Mouse (Mus musculus): ENCODE data around the gene Vmn2r55. TPM values are rescaled to one million over a fixed set of nuclear protein-coding genes. Genes with fewer than 3 reads are reported as not detected.
"Not testable (repeated sequence)": the region's sequence is repeated elsewhere in the genome, so short reads cannot be mapped to it uniquely, and the experiment has no call there.

Vmn2r55 gene
- total RNA-seq (2014; rRNA removed) (not detected in 2 replicates), polyA plus RNA-seq (2015; fragmentation: Nextera tagmentation; extraction: Ambion mirVana) (0.09 TPM in 1 of 2 replicates, not detected in the other)

GRCm38 (mm10) chr7:12684903-12685302 lies at the start of gene Vmn2r55:
Gene Vmn2r55, minus strand, starts transcription at chr7:12685003.
- H3K27me3 ChIP-seq (ENCODE audit: insufficient read depth, low read length); H3K4me1 ChIP-seq (ENCODE audit: insufficient read depth, low read length); H3K4me3 ChIP-seq (ENCODE audit: low read depth, low read length); H3K36me3 ChIP-seq (ENCODE audit: insufficient read depth, low read length); H3K4me2 ChIP-seq (ENCODE audit: low read depth, low read length, poor library complexity, severe bottlenecking); ATAC-seq (ENCODE audit: low FRiP score); H3K27ac ChIP-seq (ENCODE audit: low read depth, low read length); H3K9ac ChIP-seq (replicated peaks; ENCODE audit: low read length, poor library complexity, severe bottlenecking); DNase-seq (ENCODE audit: low spot score); H3K9me3 ChIP-seq (ENCODE audit: low read length): not testable (repeated sequence)
- WGBS = 90% methylated on average over 3 of the region's 3 CpGs

GRCm38 (mm10) chr7:12640219-12640618 lies 44.6 kb downstream of the Vmn2r55 start, which contains the start of gene Vmn2r54:
Gene Vmn2r54, minus strand, starts transcription at chr7:12640319.
- H3K9ac ChIP-seq (replicated peaks; ENCODE audit: low read length, poor library complexity, severe bottlenecking); DNase-seq (ENCODE audit: low spot score); H3K4me1 ChIP-seq (ENCODE audit: insufficient read depth, low read length); H3K9me3 ChIP-seq (ENCODE audit: low read length); H3K36me3 ChIP-seq (ENCODE audit: insufficient read depth, low read length); H3K4me2 ChIP-seq (ENCODE audit: low read depth, low read length, poor library complexity, severe bottlenecking); H3K27ac ChIP-seq (ENCODE audit: low read depth, low read length); H3K27me3 ChIP-seq (ENCODE audit: insufficient read depth, low read length); H3K4me3 ChIP-seq (ENCODE audit: low read depth, low read length); ATAC-seq (ENCODE audit: low FRiP score): not testable (repeated sequence)
- 72% methylated on average over 3 of the region's 4 CpGs for WGBS

GRCm38 (mm10) chr7:12608688-12609087 lies 76.1 kb downstream of the Vmn2r55 start, which contains the start of gene Vmn2r53:
Gene Vmn2r53, minus strand, starts transcription at chr7:12608788.
- no peak for ATAC-seq (ENCODE audit: low FRiP score)

More at GRCm38 (mm10) chr7:12608688-12609087, 76.1 kb downstream of the Vmn2r55 start, which contains the start of gene Vmn2r53:
- Histone ChIP-seq H3K36me3 (ENCODE audit: insufficient read depth, low read length) (no peaks in the 10 kb centered on the region), H3K4me2 (ENCODE audit: low read depth, low read length, poor library complexity, severe bottlenecking) (no peak within 1 kb of the TSS), H3K9me3 (ENCODE audit: low read length) (peaks cover 21% of the 10 kb centered on the region; the same call in 1 of the 2 replicates), H3K4me3 (ENCODE audit: low read depth, low read length) (no peak within 1 kb of the TSS), H3K9ac (replicated peaks; ENCODE audit: low read length, poor library complexity, severe bottlenecking) (no peak within 1 kb of the TSS), H3K4me1 (ENCODE audit: insufficient read depth, low read length) (no peaks in the 10 kb centered on the region), H3K27me3 (ENCODE audit: insufficient read depth, low read length) (no peaks in the 10 kb centered on the region), H3K27ac (ENCODE audit: low read depth, low read length) (no peak within 1 kb of the TSS)
- DNase-seq (ENCODE audit: low spot score) = no peak
- TF ChIP-seq CTCF (IDR thresholded peaks at IDR 0.05) = no peak

Other genes starting within 250 kb of the Vmn2r55 start
- 27.1 and 33.8 TPM in 2 replicates for gene Zfp606, start 206.7 kb downstream of the Vmn2r55 start, total RNA-seq (2014; rRNA removed)
- gene Zfp606, start 206.7 kb downstream of the Vmn2r55 start, polyA plus RNA-seq (2015; fragmentation: Nextera tagmentation; extraction: Ambion mirVana) = 21.8 and 23.3 TPM in 2 replicates
- gene 2900092C05Rik, start 172.5 kb downstream of the Vmn2r55 start, total RNA-seq (2014; rRNA removed) = not detected in 2 replicates
- gene 2900092C05Rik, start 172.5 kb downstream of the Vmn2r55 start, polyA plus RNA-seq (2015; fragmentation: Nextera tagmentation; extraction: Ambion mirVana) = not detected in 2 replicates
- under 0.01 and 0.05 TPM in 2 replicates for gene Vmn2r53, start 76.2 kb downstream of the Vmn2r55 start, total RNA-seq (2014; rRNA removed)
- 0.01 TPM in 1 of 2 replicates, not detected in the other for gene Vmn2r53, start 76.2 kb downstream of the Vmn2r55 start, polyA plus RNA-seq (2015; fragmentation: Nextera tagmentation; extraction: Ambion mirVana)
- gene Vmn2r54, start 44.7 kb downstream of the Vmn2r55 start, total RNA-seq (2014; rRNA removed) = not detected in 2 replicates
- not detected in 2 replicates for gene Vmn2r54, start 44.7 kb downstream of the Vmn2r55 start, polyA plus RNA-seq (2015; fragmentation: Nextera tagmentation; extraction: Ambion mirVana)
- gene Vmn2r56, start 50.0 kb upstream of the Vmn2r55 start, total RNA-seq (2014; rRNA removed) = not detected in 2 replicates
- 0.02 and 0.05 TPM in 2 replicates for gene Vmn2r56, start 50.0 kb upstream of the Vmn2r55 start, polyA plus RNA-seq (2015; fragmentation: Nextera tagmentation; extraction: Ambion mirVana)
- gene Zscan18, start 118.6 kb upstream of the Vmn2r55 start, total RNA-seq (2014; rRNA removed) = 19.2 and 34.3 TPM in 2 replicates
- 25.5 and 27.0 TPM in 2 replicates for gene Zscan18, start 118.6 kb upstream of the Vmn2r55 start, polyA plus RNA-seq (2015; fragmentation: Nextera tagmentation; extraction: Ambion mirVana)
- gene Zfp329, start 133.9 kb upstream of the Vmn2r55 start, total RNA-seq (2014; rRNA removed) = 16.6 and 18.6 TPM in 2 replicates
- 16.1 and 22.3 TPM in 2 replicates for gene Zfp329, start 133.9 kb upstream of the Vmn2r55 start, polyA plus RNA-seq (2015; fragmentation: Nextera tagmentation; extraction: Ambion mirVana)
- 11.8 and 18.4 TPM in 2 replicates for gene Zfp110, start 149.8 kb upstream of the Vmn2r55 start, total RNA-seq (2014; rRNA removed)
- 18.1 and 19.4 TPM in 2 replicates for gene Zfp110, start 149.8 kb upstream of the Vmn2r55 start, polyA plus RNA-seq (2015; fragmentation: Nextera tagmentation; extraction: Ambion mirVana)
- gene Zfp128, start 196.2 kb upstream of the Vmn2r55 start, total RNA-seq (2014; rRNA removed) = 16.6 and 17.9 TPM in 2 replicates
- 2.0 and 3.0 TPM in 2 replicates for gene Zfp128, start 196.2 kb upstream of the Vmn2r55 start, polyA plus RNA-seq (2015; fragmentation: Nextera tagmentation; extraction: Ambion mirVana)
- 4.4 and 8.3 TPM in 2 replicates for gene Zscan22, start 212.8 kb upstream of the Vmn2r55 start, total RNA-seq (2014; rRNA removed)
- gene Zscan22, start 212.8 kb upstream of the Vmn2r55 start, polyA plus RNA-seq (2015; fragmentation: Nextera tagmentation; extraction: Ambion mirVana) = 2.6 and 3.7 TPM in 2 replicates
- 1,185 and 1,542 TPM in 2 replicates for gene Rps5, start 237.3 kb upstream of the Vmn2r55 start, total RNA-seq (2014; rRNA removed)
- 583 and 614 TPM in 2 replicates for gene Rps5, start 237.3 kb upstream of the Vmn2r55 start, polyA plus RNA-seq (2015; fragmentation: Nextera tagmentation; extraction: Ambion mirVana)
- 1.9 and 2.7 TPM in 2 replicates for gene Rnf225, start 242.4 kb upstream of the Vmn2r55 start, total RNA-seq (2014; rRNA removed)
- gene Rnf225, start 242.4 kb upstream of the Vmn2r55 start, polyA plus RNA-seq (2015; fragmentation: Nextera tagmentation; extraction: Ambion mirVana) = 1.1 and 1.2 TPM in 2 replicates

All from midbrain, postnatal 0 days (tissue).